Mouse (Mus musculus): ENCODE measurements around the gene Tbl2.

GRCm38 (mm10) chr5:135139881-135140280 is 9.6 kb upstream of the Tbl2 start:
- no peak for TF ChIP-seq CTCF (IDR thresholded peaks at IDR 0.05; ENCODE audit: borderline replicate concordance, insufficient read depth, low read depth, low read length)
- no peak for TF ChIP-seq POLR2A (IDR thresholded peaks at IDR 0.05; ENCODE audit: borderline replicate concordance, insufficient read depth, low read length)
